8 mouse cellular contexts compared by ENCODE assay signal in genomic region chr5:32322146-32322811, GRCm38 (mm10).
DNase-seq lines count a peak whose midpoint lies in the region; ATAC-seq and TF ChIP-seq lines count a peak whose summit lies in the region.

No protein-coding gene starts in this region.

- WGBS in forebrain, embryonic 14.5 days: 54% methylated on average over 7 of the region's 7 CpGs
- WGBS in forebrain, embryonic 12.5 days: 50% methylated on average over 7 of the region's 7 CpGs
- 33% methylated on average over 7 of the region's 7 CpGs for WGBS in heart, embryonic 14.5 days
- WGBS in lung, postnatal 0 days: 33% methylated on average over 7 of the region's 7 CpGs

- no peaks in the 10 kb centered on the region for H3K4me1 ChIP-seq in forebrain, embryonic 14.5 days (ENCODE audit: control insufficient read depth, insufficient read depth, low read length)
- no peaks in the 10 kb centered on the region for H3K4me1 ChIP-seq in forebrain, embryonic 12.5 days
- peaks cover 2 to 6% of the 10 kb centered on the region in 2 experiments; a peak in 2 of 4 replicates for H3K4me1 ChIP-seq in heart, embryonic 14.5 days (ENCODE audit: control insufficient read depth in 2 of 2, insufficient read depth in 2 of 2, low read length in 2 of 2)
- no peaks in the 10 kb centered on the region for H3K4me1 ChIP-seq in lung, postnatal 0 days (ENCODE audit: insufficient read depth, low read depth, low read length)

- ATAC-seq in forebrain, embryonic 14.5 days: peak; percentile 71; the same call in 1 of the 2 replicates
- ATAC-seq in forebrain, embryonic 12.5 days (ENCODE audit: low FRiP score): no peak
- ATAC-seq in heart, embryonic 14.5 days (ENCODE audit: insufficient number of reproducible peaks, insufficient read depth, low FRiP score, low read depth): peak; percentile 4; the same call in 1 of the 2 replicates
- ATAC-seq in lung, postnatal 0 days: no peak

- H3K9me3 ChIP-seq in forebrain, embryonic 14.5 days (replicated peaks; ENCODE audit: control insufficient read depth, low read length): no peaks in the 10 kb centered on the region
- no peaks in the 10 kb centered on the region for H3K9me3 ChIP-seq in forebrain, embryonic 12.5 days
- no peaks in the 10 kb centered on the region for H3K9me3 ChIP-seq in heart, embryonic 14.5 days (ENCODE audit: control insufficient read depth, low read length)
- no peaks in the 10 kb centered on the region for H3K9me3 ChIP-seq in lung, postnatal 0 days (ENCODE audit: low read length)

- TF ChIP-seq CTCF in lung, postnatal 0 days (IDR thresholded peaks at IDR 0.05): peak; percentile 90

- no peak overlapping the region for H3K4me2 ChIP-seq in forebrain, embryonic 14.5 days (ENCODE audit: low read length)
- H3K4me2 ChIP-seq in forebrain, embryonic 12.5 days: no peak overlapping the region
- H3K4me2 ChIP-seq in heart, embryonic 14.5 days (ENCODE audit: low read length): peak overlapping the region; percentile 27
- no peak overlapping the region for H3K4me2 ChIP-seq in lung, postnatal 0 days (replicated peaks; ENCODE audit: low read depth, low read length)

- TF ChIP-seq EP300 in lung, postnatal 0 days (IDR thresholded peaks at IDR 0.05): no peak

- peak; percentile 78 for DNase-seq in forebrain, embryonic 14.5 days (ENCODE audit: low spot score)
- DNase-seq in MN1 (ENCODE audit: low spot score): peak; percentile 33
- DNase-seq in cerebellum, postnatal 25 days: peak; percentile 72 to 84
- DNase-seq in kidney, postnatal 10 days: peak; percentile 79
- DNase-seq in lung, postnatal 0 days (ENCODE audit: low spot score): peak; percentile 67
- peak; percentile 43 for DNase-seq in right cerebral cortex, postnatal 25 days

- H3K36me3 ChIP-seq in forebrain, embryonic 14.5 days (ENCODE audit: control insufficient read depth, insufficient read depth, low read length): no peaks in the 10 kb centered on the region
- H3K36me3 ChIP-seq in forebrain, embryonic 12.5 days (replicated peaks): no peaks in the 10 kb centered on the region
- H3K36me3 ChIP-seq in heart, embryonic 14.5 days (ENCODE audit: control insufficient read depth, insufficient read depth, low read length): no peaks in the 10 kb centered on the region
- H3K36me3 ChIP-seq in lung, postnatal 0 days (ENCODE audit: insufficient read depth, low read length): no peaks in the 10 kb centered on the region

- no peak overlapping the region for H3K27ac ChIP-seq in forebrain, embryonic 14.5 days (ENCODE audit: low read depth, low read length)
- no peak overlapping the region for H3K27ac ChIP-seq in forebrain, embryonic 12.5 days
- H3K27ac ChIP-seq in heart, embryonic 14.5 days (replicated peaks in 1 of 2; ENCODE audit: control insufficient read depth in 1 of 2, insufficient read depth in 1 of 2, low read depth in 2 of 2, low read length in 2 of 2): no peak overlapping the region
- H3K27ac ChIP-seq in lung, postnatal 0 days (ENCODE audit: low read length): no peak overlapping the region

- no peak overlapping the region for H3K9ac ChIP-seq in forebrain, embryonic 14.5 days (ENCODE audit: low read length)
- H3K9ac ChIP-seq in forebrain, embryonic 12.5 days: no peak overlapping the region
- H3K9ac ChIP-seq in heart, embryonic 14.5 days (ENCODE audit: low read length): no peak overlapping the region
- H3K9ac ChIP-seq in lung, postnatal 0 days (replicated peaks; ENCODE audit: low read depth): no peak overlapping the region

- no peaks in the 10 kb centered on the region for H3K27me3 ChIP-seq in forebrain, embryonic 14.5 days (replicated peaks; ENCODE audit: control insufficient read depth, insufficient read depth, low read length)
- H3K27me3 ChIP-seq in forebrain, embryonic 12.5 days: no peaks in the 10 kb centered on the region
- no peaks in the 10 kb centered on the region for H3K27me3 ChIP-seq in heart, embryonic 14.5 days (ENCODE audit: control insufficient read depth, insufficient read depth, low read length)
- H3K27me3 ChIP-seq in lung, postnatal 0 days (replicated peaks; ENCODE audit: insufficient read depth, low read length): no peaks in the 10 kb centered on the region

- no peak overlapping the region for H3K4me3 ChIP-seq in forebrain, embryonic 14.5 days (ENCODE audit: low read depth, low read length)
- H3K4me3 ChIP-seq in forebrain, embryonic 12.5 days (replicated peaks): no peak overlapping the region
- no peak overlapping the region for H3K4me3 ChIP-seq in heart, embryonic 14.5 days (ENCODE audit: control insufficient read depth in 1 of 2, insufficient read depth in 1 of 2, low read depth in 1 of 2, low read length in 2 of 2)
- H3K4me3 ChIP-seq in lung, postnatal 0 days (ENCODE audit: low read depth, low read length): no peak overlapping the region

Comparison
In these comparisons a context has a peak if more than half of its experiments do, and no peak if none do; other contexts are left out.
1. ATAC-seq: peak in forebrain, embryonic 14.5 days (single experiment) and heart, embryonic 14.5 days (single experiment); none in forebrain, embryonic 12.5 days (single experiment) and lung, postnatal 0 days (single experiment).
2. Peak in every context shown above with its lines, with median percentiles within 50 percentile points of each other: DNase-seq.